Mouse (Mus musculus) ES-E14 (cell line): ENCODE measurements at regions not wholly inside any gene's neighbourhood (a gene's known extent, or its start where the extent isn't known, plus 50 kb on each side); places are given as distances from the start of the nearest gene placed in this dataset.

Experiments
- DNase-seq: peaks from one replicate; pipeline ENCODE4 v3.0.0-alpha.2; 2013; ENCODE audit warnings: low read depth, low spot score
- H3K27ac ChIP-seq: 2 replicates; pipeline ENCODE4 v1.5.1; 2012; ENCODE audit warnings: low read depth, mild to moderate bottlenecking, low read length, moderate library complexity, mixed read lengths; ENCODE audit not compliant: poor library complexity, insufficient read depth, severe bottlenecking
- H3K36me3 ChIP-seq: 2 replicates; pipeline ENCODE4 v1.6.1; 2012; ENCODE audit warnings: mild to moderate bottlenecking, low read length, moderate library complexity, mixed read lengths; ENCODE audit not compliant: control insufficient read depth, poor library complexity, insufficient read depth, severe bottlenecking
- H3K4me1 ChIP-seq, 2 experiments: fragments of 150-350 bp in 1 of 2; sonication (generic) in 1 of 2; 2 replicates each; pipeline ENCODE4 v1.6.1; 2012; ENCODE audit warnings: low read length in 2 of 2, mild to moderate bottlenecking in 1 of 2, mixed read lengths in 1 of 2; ENCODE audit not compliant: control insufficient read depth in 2 of 2, insufficient read depth in 2 of 2, poor library complexity in 1 of 2
- H3K4me3 ChIP-seq, 2 experiments: fragments of 150-350 bp in 1 of 2; sonication (generic) in 1 of 2; 2 replicates each; pipeline ENCODE4 v1.5.1; 2012; ENCODE audit warnings: low read length in 2 of 2, low read depth in 1 of 2, mild to moderate bottlenecking in 1 of 2, mixed read lengths in 1 of 2; ENCODE audit not compliant: insufficient read depth in 1 of 2, poor library complexity in 1 of 2, severe bottlenecking in 1 of 2
- H3K9ac ChIP-seq: 2 replicates; pipeline ENCODE4 v1.6.1; 2012; ENCODE audit warnings: low read depth, mild to moderate bottlenecking, low read length, mixed read lengths; ENCODE audit not compliant: poor library complexity, insufficient read depth, severe bottlenecking
- H3K9me3 ChIP-seq: fragments of 150-350 bp; sonication (generic); 2 replicates; pipeline ENCODE4 v1.6.1; 2012; ENCODE audit warnings: low read depth, mild to moderate bottlenecking, low read length; ENCODE audit not compliant: control insufficient read depth, insufficient read depth
- CHD2 ChIP-seq: IDR thresholded peaks from 2 replicates; pipeline ENCODE4 v1.6.1; 2014; ENCODE audit warnings: mild to moderate bottlenecking, low read depth, low read length, inconsistent platforms
- HCFC1 ChIP-seq: IDR thresholded peaks from 2 replicates; pipeline ENCODE4 v1.6.1; 2012; ENCODE audit warnings: low read length, inconsistent platforms, borderline replicate concordance; ENCODE audit not compliant: insufficient read depth
- MAFK ChIP-seq: IDR thresholded peaks from 2 replicates; pipeline ENCODE4 v1.6.1; 2014; ENCODE audit warnings: mild to moderate bottlenecking, low read depth, low read length, inconsistent platforms; ENCODE audit not compliant: insufficient read depth
- ZC3H11A ChIP-seq: IDR thresholded peaks from 2 replicates; pipeline ENCODE4 v1.6.1; 2012; ENCODE audit warnings: low read depth, mild to moderate bottlenecking, inconsistent platforms, low read length, borderline replicate concordance
- ZNF384 ChIP-seq: IDR thresholded peaks from 2 replicates; pipeline ENCODE4 v1.6.1; 2012; ENCODE audit warnings: low read depth, low read length, inconsistent platforms
- in situ Hi-C, 2 experiments: fragments of 600-800 bp; cut with MboI; formaldehyde crosslinking; loops; one replicate each; pipeline ENCODE4 v1.15.1; 2025; ENCODE audit warnings: low sequenced_read_pairs in 2 of 2, inconsistent platforms in 1 of 2; ENCODE audit not compliant: unreplicated experiment in 2 of 2

- DNase-seq: no peak
- Histone ChIP-seq H3K4me1 (no peaks in the 10 kb centered on the region), H3K9ac (no peak overlapping the region), H3K9me3 (no peaks in the 10 kb centered on the region), H3K36me3 (no peaks in the 10 kb centered on the region), H3K4me3 (no peak overlapping the region), H3K27ac (no peak overlapping the region)
- TF ChIP-seq MAFK (no peak), ZC3H11A (no peak), CHD2 (no peak), ZNF384 (no peak), HCFC1 (no peak)
- in situ Hi-C loops: no loop called here
Observed at GRCm38 (mm10) chr8:8819233-8819931, 129.1 kb upstream of the Arglu1 start.

GRCm38 (mm10) chr8:8812807-8813167 lies 122.5 kb upstream of the Arglu1 start:
- in situ Hi-C loops: no loop called here
- Histone ChIP-seq H3K27ac (no peak overlapping the region), H3K36me3 (no peaks in the 10 kb centered on the region), H3K9me3 (no peaks in the 10 kb centered on the region), H3K9ac (no peak overlapping the region), H3K4me3 (no peak overlapping the region), H3K4me1 (no peaks in the 10 kb centered on the region)
- no peak for TF ChIP-seq CHD2
- no peak for TF ChIP-seq ZC3H11A
- TF ChIP-seq HCFC1: no peak
- no peak for TF ChIP-seq ZNF384
- no peak for TF ChIP-seq MAFK
- no peak for DNase-seq

DNA sequence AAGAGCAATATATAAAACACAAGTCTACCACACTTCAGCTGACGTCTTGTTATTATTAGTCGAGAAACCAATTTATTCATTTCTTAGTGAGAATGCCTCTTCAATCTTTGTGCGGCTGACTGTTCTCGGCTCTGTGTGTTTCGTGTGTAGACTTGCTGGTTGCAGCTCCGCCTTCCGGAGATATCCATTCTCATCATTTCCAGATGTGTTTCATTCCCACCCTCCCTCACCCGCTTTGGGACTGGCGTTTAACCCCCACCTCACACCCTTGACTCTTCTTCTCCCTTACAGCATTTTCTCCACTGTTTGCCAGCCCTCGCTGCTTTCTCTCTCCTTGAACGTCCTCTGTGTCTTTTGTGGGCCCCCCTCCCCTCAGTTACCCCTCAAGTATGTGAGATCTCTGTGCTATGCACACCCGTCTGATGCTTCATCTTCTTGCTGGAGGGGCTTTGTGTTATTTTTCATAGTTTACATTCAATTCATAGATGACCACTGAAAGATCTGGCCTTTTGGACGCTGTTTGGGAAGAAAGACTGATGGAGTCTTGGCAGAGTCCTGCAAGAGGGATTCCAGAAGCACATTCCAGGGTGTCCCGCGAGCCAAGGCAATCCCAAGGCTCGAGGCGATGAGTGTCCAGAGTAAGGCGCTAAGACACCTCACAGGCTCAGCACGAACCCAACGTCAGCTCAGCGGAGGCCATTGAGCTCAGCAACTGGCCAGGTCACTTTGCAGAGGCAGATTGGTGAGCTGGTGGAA lies 121.9 kb upstream of the Arglu1 start:
- in situ Hi-C loops: no loop called here
- H3K27ac ChIP-seq: no peak overlapping the region

GRCm38 (mm10) chr8:8810928-8811327 lies 120.6 kb upstream of the Arglu1 start:
- no peak overlapping the region for H3K27ac ChIP-seq
- no peaks in the 10 kb centered on the region for H3K4me1 ChIP-seq

More for the DNA sequence above, 121.9 kb upstream of the Arglu1 start:
- no peak for DNase-seq
- Histone ChIP-seq H3K4me1 (no peaks in the 10 kb centered on the region), H3K4me3 (no peak overlapping the region), H3K9me3 (no peaks in the 10 kb centered on the region), H3K36me3 (no peaks in the 10 kb centered on the region), H3K9ac (no peak overlapping the region)
- no peak for TF ChIP-seq ZC3H11A
- no peak for TF ChIP-seq ZNF384
- no peak for TF ChIP-seq HCFC1
- TF ChIP-seq MAFK: no peak
- no peak for TF ChIP-seq CHD2

More at GRCm38 (mm10) chr8:8810928-8811327, 120.6 kb upstream of the Arglu1 start:
- TF ChIP-seq CHD2 (no peak), HCFC1 (no peak), MAFK (no peak), ZNF384 (no peak)
- in situ Hi-C loops: no loop called here
- Histone ChIP-seq H3K4me3 (no peak overlapping the region), H3K36me3 (no peaks in the 10 kb centered on the region), H3K9me3 (no peaks in the 10 kb centered on the region), H3K9ac (no peak overlapping the region)
- no peak for DNase-seq
